Mouse (Mus musculus): ENCODE measurements around the gene Peli2. TPM values are rescaled to one million over a fixed set of nuclear protein-coding genes. Genes with fewer than 3 reads are reported as not detected.

Peli2 gene
- polyA plus RNA-seq, 1 experiment, result 9.0 TPM

- Histone ChIP-seq H3K4me1 (ENCODE audit: control insufficient read depth, insufficient read depth, low read length) (no peaks in the 10 kb centered on the region), H3K4me3 (ENCODE audit: insufficient read depth, low read length) (no peak overlapping the region), H3K27ac (ENCODE audit: insufficient read depth, low read length) (no peak overlapping the region)
- TF ChIP-seq POLR2A (IDR thresholded peaks at IDR 0.05; ENCODE audit: low read depth, low read length) (no peak), CTCF (IDR thresholded peaks at IDR 0.05; ENCODE audit: borderline replicate concordance, insufficient read depth, low read length) (no peak)
Measured at GRCm38 (mm10) chr14:48091160-48091559, 29.5 kb upstream of the Peli2 start.

DNA sequence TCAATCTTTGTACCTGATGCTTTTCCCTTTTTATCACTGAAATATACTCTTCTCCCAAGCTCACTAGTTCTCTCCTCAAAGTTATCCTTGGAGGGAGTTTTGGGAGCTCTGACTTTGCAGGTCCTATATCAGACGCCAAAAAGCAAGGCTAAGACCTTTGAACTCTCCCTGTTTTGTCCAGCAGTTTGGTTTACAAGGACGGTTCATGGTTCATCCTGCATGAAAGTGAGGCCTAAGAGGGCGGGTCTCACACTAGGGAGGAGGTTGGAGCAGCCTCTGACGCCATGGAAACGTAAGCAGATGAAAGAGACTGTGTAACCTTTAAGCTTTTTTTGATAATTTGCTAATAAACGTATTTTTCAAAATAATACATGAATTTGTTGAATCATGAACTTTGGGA, 22.4 kb upstream of the Peli2 start:
- no peak for TF ChIP-seq CTCF (IDR thresholded peaks at IDR 0.05; ENCODE audit: borderline replicate concordance, insufficient read depth, low read length)
- TF ChIP-seq POLR2A (IDR thresholded peaks at IDR 0.05; ENCODE audit: low read depth, low read length), result no peak
- H3K4me1 ChIP-seq (ENCODE audit: control insufficient read depth, insufficient read depth, low read length), result no peaks in the 10 kb centered on the region
- no peak overlapping the region for H3K27ac ChIP-seq (ENCODE audit: insufficient read depth, low read length)
- H3K4me3 ChIP-seq (ENCODE audit: insufficient read depth, low read length), result no peak overlapping the region

DNA sequence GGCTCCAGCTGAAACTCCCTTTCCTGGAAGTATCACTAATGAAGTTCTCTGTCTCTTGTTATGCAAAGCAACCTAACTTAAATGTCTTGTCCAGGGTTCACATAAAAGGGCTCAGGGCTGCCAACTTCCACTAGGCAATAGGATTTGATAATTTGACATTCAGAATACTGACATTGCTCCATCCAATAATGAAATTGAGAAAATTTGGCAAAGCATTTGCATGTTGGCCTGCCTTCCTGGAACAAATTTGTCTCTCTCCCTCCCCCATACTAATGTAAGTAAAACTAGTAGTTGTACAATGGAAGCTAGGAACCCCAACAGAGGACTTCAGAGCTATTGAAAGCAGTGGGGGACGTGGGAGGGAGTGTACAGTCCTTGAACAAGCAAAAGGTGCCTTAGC, 21.3 kb upstream of the Peli2 start:
- Histone ChIP-seq H3K27ac (ENCODE audit: insufficient read depth, low read length) (no peak overlapping the region), H3K4me1 (ENCODE audit: control insufficient read depth, insufficient read depth, low read length) (no peaks in the 10 kb centered on the region), H3K4me3 (ENCODE audit: insufficient read depth, low read length) (no peak overlapping the region)
- TF ChIP-seq POLR2A (IDR thresholded peaks at IDR 0.05; ENCODE audit: low read depth, low read length) (no peak), CTCF (IDR thresholded peaks at IDR 0.05; ENCODE audit: borderline replicate concordance, insufficient read depth, low read length) (no peak)

GRCm38 (mm10) chr14:48106453-48106852, 14.2 kb upstream of the Peli2 start:
- TF ChIP-seq POLR2A (IDR thresholded peaks at IDR 0.05; ENCODE audit: low read depth, low read length) (no peak), CTCF (IDR thresholded peaks at IDR 0.05; ENCODE audit: borderline replicate concordance, insufficient read depth, low read length) (no peak)
- H3K4me1 ChIP-seq (ENCODE audit: control insufficient read depth, insufficient read depth, low read length), result no peaks in the 10 kb centered on the region
- no peak overlapping the region for H3K27ac ChIP-seq (ENCODE audit: insufficient read depth, low read length)
- H3K4me3 ChIP-seq (ENCODE audit: insufficient read depth, low read length), result no peak overlapping the region

GRCm38 (mm10) chr14:48117986-48118385, 2.6 kb upstream of the Peli2 start:
- TF ChIP-seq POLR2A (IDR thresholded peaks at IDR 0.05; ENCODE audit: low read depth, low read length), result no peak
- no peak for TF ChIP-seq CTCF (IDR thresholded peaks at IDR 0.05; ENCODE audit: borderline replicate concordance, insufficient read depth, low read length)
- H3K4me1 ChIP-seq (ENCODE audit: control insufficient read depth, insufficient read depth, low read length), result no peaks in the 10 kb centered on the region

GRCm38 (mm10) chr14:48119012-48119647, 1.5 kb upstream of the Peli2 start:
- Histone ChIP-seq H3K4me3 (ENCODE audit: insufficient read depth, low read length) (no peak overlapping the region), H3K27ac (ENCODE audit: insufficient read depth, low read length) (no peak overlapping the region), H3K4me1 (ENCODE audit: control insufficient read depth, insufficient read depth, low read length) (no peaks in the 10 kb centered on the region)
- TF ChIP-seq POLR2A (IDR thresholded peaks at IDR 0.05; ENCODE audit: low read depth, low read length) (no peak), CTCF (IDR thresholded peaks at IDR 0.05; ENCODE audit: borderline replicate concordance, insufficient read depth, low read length) (no peak)

More at GRCm38 (mm10) chr14:48117986-48118385, 2.6 kb upstream of the Peli2 start:
- no peak overlapping the region for H3K4me3 ChIP-seq (ENCODE audit: insufficient read depth, low read length)
- H3K27ac ChIP-seq (ENCODE audit: insufficient read depth, low read length), result no peak overlapping the region

- no peaks in the 10 kb centered on the region for H3K4me1 ChIP-seq (ENCODE audit: control insufficient read depth, insufficient read depth, low read length)
Measured at GRCm38 (mm10) chr14:48119648-48120270, 864 bp upstream of the Peli2 start.

GRCm38 (mm10) chr14:48120443-48120751, 226 bp upstream of the Peli2 start:
- TF ChIP-seq CTCF (IDR thresholded peaks at IDR 0.05; ENCODE audit: borderline replicate concordance, insufficient read depth, low read length), result no peak
- TF ChIP-seq POLR2A (IDR thresholded peaks at IDR 0.05; ENCODE audit: low read depth, low read length), result no peak
- Histone ChIP-seq H3K4me3 (ENCODE audit: insufficient read depth, low read length) (peak overlapping the region; percentile 80), H3K4me1 (ENCODE audit: control insufficient read depth, insufficient read depth, low read length) (no peaks in the 10 kb centered on the region), H3K27ac (ENCODE audit: insufficient read depth, low read length) (no peak overlapping the region)

More at GRCm38 (mm10) chr14:48119648-48120270, 864 bp upstream of the Peli2 start:
- no peak overlapping the region for H3K27ac ChIP-seq (ENCODE audit: insufficient read depth, low read length)
- H3K4me3 ChIP-seq (ENCODE audit: insufficient read depth, low read length), result peak overlapping the region; percentile 10; the same call in 1 of the 2 replicates
- TF ChIP-seq POLR2A (IDR thresholded peaks at IDR 0.05; ENCODE audit: low read depth, low read length) (no peak), CTCF (IDR thresholded peaks at IDR 0.05; ENCODE audit: borderline replicate concordance, insufficient read depth, low read length) (no peak)

GRCm38 (mm10) chr14:48121529-48122517, 1.2 kb downstream of the Peli2 start:
- TF ChIP-seq CTCF (IDR thresholded peaks at IDR 0.05; ENCODE audit: borderline replicate concordance, insufficient read depth, low read length), result no peak
- no peak for TF ChIP-seq POLR2A (IDR thresholded peaks at IDR 0.05; ENCODE audit: low read depth, low read length)
- Histone ChIP-seq H3K4me3 (ENCODE audit: insufficient read depth, low read length) (peak overlapping the region; percentile 64), H3K27ac (ENCODE audit: insufficient read depth, low read length) (no peak overlapping the region), H3K4me1 (ENCODE audit: control insufficient read depth, insufficient read depth, low read length) (no peaks in the 10 kb centered on the region)
